Mouse (Mus musculus) stomach, embryonic 16.5 days (tissue): ENCODE results near the gene Gimd1. TPM values are rescaled to one million over a fixed set of nuclear protein-coding genes. Genes with fewer than 3 reads are reported as not detected.

Experiments
- ATAC-seq: fragments of 200-750 bp; cut with Nextera tagmentation; 2 replicates; pipeline ENCODE4 v1.8.0; 2017; ENCODE audit warnings: moderate number of reproducible peaks, moderate TSS enrichment; ENCODE audit not compliant: insufficient read depth, low FRiP score
- H3K27ac ChIP-seq: fragments of 300-500 bp; sonication (generic); 2 replicates; pipeline ENCODE4 v1.5.1; 2014; ENCODE audit warnings: low read length
- H3K27me3 ChIP-seq: fragments of 300-500 bp; sonication (generic); 2 replicates; pipeline ENCODE4 v1.6.1; 2014; ENCODE audit warnings: low read length, control low read depth, mixed read lengths; ENCODE audit not compliant: control insufficient read depth, insufficient read depth
- H3K36me3 ChIP-seq: fragments of 300-500 bp; sonication (generic); 2 replicates; pipeline ENCODE4 v1.6.1; 2014; ENCODE audit warnings: low read length; ENCODE audit not compliant: control insufficient read depth, insufficient read depth
- H3K4me1 ChIP-seq: fragments of 300-500 bp; sonication (generic); 2 replicates; pipeline ENCODE4 v1.6.1; 2014; ENCODE audit warnings: low read length, control low read depth, mixed read lengths; ENCODE audit not compliant: control insufficient read depth, insufficient read depth
- H3K4me2 ChIP-seq: fragments of 300-500 bp; sonication (generic); 2 replicates; pipeline ENCODE4 v1.6.1; 2014; ENCODE audit warnings: low read depth, low read length, mixed read lengths
- H3K4me3 ChIP-seq: fragments of 300-500 bp; sonication (generic); replicated peaks from 2 replicates; pipeline ENCODE4 v1.5.1; 2014; ENCODE audit warnings: mild to moderate bottlenecking, low read length
- H3K9ac ChIP-seq: fragments of 300-500 bp; sonication (generic); 2 replicates; pipeline ENCODE4 v1.6.1; 2014; ENCODE audit warnings: low read length
- H3K9me3 ChIP-seq: fragments of 300-500 bp; sonication (generic); replicated peaks from 2 replicates; pipeline ENCODE4 v1.6.1; 2016; ENCODE audit warnings: low read length, control low read depth; ENCODE audit not compliant: control insufficient read depth
- WGBS: fragments of 180-500 bp; shearing (Covaris S2); extraction: QIAGEN DNeasy Blood & Tissue Kit; methylation state at CpG from one replicate; pipeline ENCODE4 v1.1.7; 2014; 5-methylcytosine and 5-hydroxymethylcytosine counted together
- polyA plus RNA-seq: library from polyadenylated mRNA; unstranded; fragments of >200 nt; fragmentation: Nextera tagmentation; extraction: Ambion mirVana; gene quantifications from 2 replicates; pipeline ENCODE4 v1.2.1, GENCODE M21; 2015

Gimd1 gene
- polyA plus RNA-seq, 1 experiment from 2014 or later, result 3.1 TPM

DNA sequence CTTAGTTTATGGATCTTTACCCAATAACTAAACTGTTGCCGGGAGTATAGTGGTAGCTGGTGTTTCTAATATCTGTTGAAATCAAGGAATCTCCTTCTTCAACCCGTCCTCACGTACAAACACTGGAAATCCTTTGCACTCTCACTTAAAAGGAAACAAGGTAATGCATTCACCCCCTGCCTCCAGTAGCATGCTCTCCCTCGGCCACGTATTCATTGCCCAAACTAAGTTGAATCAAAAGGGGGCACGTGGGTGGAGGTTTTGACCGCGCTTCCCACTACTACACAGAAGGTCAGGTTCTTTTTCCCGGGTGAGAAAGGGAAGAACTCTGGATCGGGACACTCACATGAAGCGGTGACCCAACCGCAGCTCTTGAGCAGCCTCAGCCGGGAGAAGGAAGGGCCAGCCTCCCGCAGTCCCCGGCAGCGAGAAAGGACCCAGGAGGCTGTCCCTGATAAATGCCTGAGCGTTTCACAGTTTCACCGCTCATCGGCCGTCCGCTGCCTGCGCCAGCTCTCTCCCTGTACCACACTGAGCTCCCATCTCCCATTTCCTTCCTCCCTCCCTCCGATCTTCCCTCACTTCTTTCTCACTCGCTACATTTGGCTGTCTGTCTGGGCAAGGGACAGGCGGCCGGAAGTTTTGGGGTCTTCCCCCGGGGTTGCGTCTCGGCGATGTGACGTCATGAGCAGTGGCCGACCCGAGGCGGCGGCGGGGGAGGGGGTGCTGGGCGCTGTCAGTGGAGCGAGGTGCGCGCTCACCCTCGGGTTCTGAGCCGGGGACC is 54.0 kb downstream of the Gimd1 start, which contains the start of gene Tbck:
Tbck (plus strand) TSS at position 698 of the 784 bp plus-strand sequence.
- Histone ChIP-seq H3K9me3 (no peaks in the 10 kb centered on the region), H3K36me3 (no peaks in the 10 kb centered on the region), H3K4me3 (peak within 1 kb of the TSS; percentile 97), H3K9ac (peak within 1 kb of the TSS; percentile 92), H3K27ac (peak within 1 kb of the TSS; percentile 94), H3K4me1 (peaks cover 10% of the 10 kb centered on the region), H3K4me2 (peak within 1 kb of the TSS; percentile 90), H3K27me3 (no peaks in the 10 kb centered on the region)
- WGBS, result under 1% methylated on average over 42 of the region's 42 CpGs
- ATAC-seq, result peak; percentile 97

DNA sequence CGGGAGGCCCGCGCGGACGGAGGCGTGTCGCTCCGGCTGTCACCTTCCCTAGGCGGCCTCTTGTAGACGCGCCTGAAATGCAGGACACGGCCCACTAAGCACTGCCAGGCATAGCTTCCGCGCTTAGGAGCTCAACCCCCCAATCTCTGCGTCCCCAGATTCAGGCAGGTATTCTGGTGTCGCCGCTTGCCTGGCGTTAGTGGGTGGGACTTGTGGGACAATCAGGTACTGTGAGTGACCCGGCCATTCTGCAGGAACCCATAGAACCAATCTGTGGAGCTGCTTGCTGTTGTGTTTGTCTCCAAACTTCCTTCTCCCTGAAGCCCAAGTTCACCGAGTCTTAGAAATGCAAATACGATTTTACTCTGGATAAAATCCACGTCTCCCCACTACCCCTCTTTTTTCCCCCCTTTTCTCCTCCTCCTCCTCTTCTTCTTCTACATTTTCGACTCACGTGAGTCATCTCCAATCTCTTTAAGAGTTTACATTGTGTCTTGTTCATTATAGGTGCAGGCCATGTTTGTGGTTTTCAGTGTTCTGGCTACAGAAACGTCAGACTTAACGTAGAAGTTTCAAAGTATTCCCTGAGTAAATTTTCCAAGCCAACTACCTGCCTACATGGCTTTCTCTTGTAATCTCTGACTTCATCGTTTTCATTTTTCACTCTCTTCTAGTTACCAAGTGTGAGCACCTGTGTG is 54.8 kb downstream of the Gimd1 start, which contains the start of gene Aimp1:
Aimp1 (minus strand) TSS at position 140 of the 698 bp plus-strand sequence.
- Histone ChIP-seq H3K27me3 (no peaks in the 10 kb centered on the region), H3K4me1 (peaks cover 10% of the 10 kb centered on the region), H3K9ac (peak within 1 kb of the TSS; percentile 92), H3K9me3 (no peaks in the 10 kb centered on the region), H3K4me2 (peak within 1 kb of the TSS; percentile 90), H3K36me3 (no peaks in the 10 kb centered on the region), H3K27ac (peak within 1 kb of the TSS; percentile 94), H3K4me3 (peak within 1 kb of the TSS; percentile 97)
- ATAC-seq, result no peak
- WGBS, result 1% methylated on average over 27 of the region's 27 CpGs

Other genes with a start within 250 kb of the Gimd1 start
- 17.0 and 19.6 TPM in 2 replicates for gene Tbck, start 54.3 kb downstream of the Gimd1 start, polyA plus RNA-seq
- gene Aimp1, start 54.5 kb downstream of the Gimd1 start, polyA plus RNA-seq, result 67.2 and 70.2 TPM in 2 replicates